ENCODE assay signal across 8 mouse cellular contexts in the genomic region with DNA sequence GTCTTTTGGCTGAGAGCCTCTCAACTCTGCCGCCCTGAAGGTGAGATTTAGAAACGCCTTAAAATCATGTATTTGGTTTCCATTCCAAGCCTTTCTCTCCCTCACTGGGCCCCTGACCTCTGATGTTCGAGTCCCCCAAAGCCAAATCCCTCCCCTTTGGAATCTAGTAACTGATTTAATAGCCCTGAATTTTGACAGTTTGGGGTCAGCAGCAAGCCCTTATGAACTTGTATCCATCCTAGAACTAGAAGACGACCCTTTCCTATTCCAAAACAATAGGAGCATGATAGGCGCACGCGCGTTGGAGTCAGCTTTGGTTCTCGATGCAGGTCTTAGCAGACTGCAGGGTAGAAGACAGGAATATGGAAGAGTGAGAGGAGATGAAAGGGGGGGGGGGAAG. TPM values are rescaled to one million over a fixed set of nuclear protein-coding genes. Genes with fewer than 3 reads are reported as not detected.
A peak's percentile ranks its signal among the peaks of the same experiment; 100 is the strongest.
DNase-seq lines count a peak whose midpoint lies in the region; ATAC-seq and TF ChIP-seq lines count a peak whose summit lies in the region.

No protein-coding gene starts in this region.

- H3K9me3 ChIP-seq in heart, embryonic 12.5 days (replicated peaks): no peaks in the 10 kb centered on the region
- no peaks in the 10 kb centered on the region for H3K9me3 ChIP-seq in heart, embryonic 15.5 days (replicated peaks)
- H3K9me3 ChIP-seq in limb, embryonic 10.5 days (replicated peaks): no peaks in the 10 kb centered on the region
- no peaks in the 10 kb centered on the region for H3K9me3 ChIP-seq in midbrain, embryonic 13.5 days

- no peaks in the 10 kb centered on the region for H3K36me3 ChIP-seq in heart, embryonic 12.5 days
- H3K36me3 ChIP-seq in heart, embryonic 15.5 days: no peaks in the 10 kb centered on the region
- no peaks in the 10 kb centered on the region for H3K36me3 ChIP-seq in limb, embryonic 10.5 days
- no peaks in the 10 kb centered on the region for H3K36me3 ChIP-seq in midbrain, embryonic 13.5 days

- H3K9ac ChIP-seq in heart, embryonic 12.5 days: peak overlapping the region; percentile 59
- H3K9ac ChIP-seq in heart, embryonic 15.5 days: peak overlapping the region; percentile 41; the same call in 1 of the 2 replicates
- H3K9ac ChIP-seq in midbrain, embryonic 13.5 days (replicated peaks): peak overlapping the region; percentile 84

- no peaks in the 10 kb centered on the region for H3K27me3 ChIP-seq in heart, embryonic 12.5 days (replicated peaks)
- no peaks in the 10 kb centered on the region for H3K27me3 ChIP-seq in heart, embryonic 15.5 days
- H3K27me3 ChIP-seq in limb, embryonic 10.5 days (ENCODE audit: low read depth, poor library complexity, severe bottlenecking): no peaks in the 10 kb centered on the region
- H3K27me3 ChIP-seq in midbrain, embryonic 13.5 days: no peaks in the 10 kb centered on the region

- no peak for TF ChIP-seq CTCF in brain, embryonic 14.5 days (IDR thresholded peaks at IDR 0.05; ENCODE audit: borderline replicate concordance, extremely low read depth, insufficient read depth, insufficient read length)

- WGBS in heart, embryonic 12.5 days: 3% methylated on average over 9 of the region's 9 CpGs
- 5% methylated on average over 9 of the region's 9 CpGs for WGBS in heart, embryonic 15.5 days
- 6% methylated on average over 9 of the region's 9 CpGs for WGBS in limb, embryonic 10.5 days
- WGBS in midbrain, embryonic 13.5 days: 8% methylated on average over 9 of the region's 9 CpGs

- peaks cover 41% of the 10 kb centered on the region for H3K4me1 ChIP-seq in heart, embryonic 12.5 days (replicated peaks)
- H3K4me1 ChIP-seq in heart, embryonic 15.5 days (replicated peaks): peaks cover 53% of the 10 kb centered on the region
- H3K4me1 ChIP-seq in limb, embryonic 10.5 days: peaks cover 29% of the 10 kb centered on the region
- H3K4me1 ChIP-seq in midbrain, embryonic 13.5 days (replicated peaks): peaks cover 27% of the 10 kb centered on the region

- peak overlapping the region; percentile 57 for H3K4me3 ChIP-seq in heart, embryonic 12.5 days
- peak overlapping the region; percentile 57 for H3K4me3 ChIP-seq in heart, embryonic 15.5 days
- peak overlapping the region; percentile 62 for H3K4me3 ChIP-seq in limb, embryonic 10.5 days
- peak overlapping the region; percentile 63 for H3K4me3 ChIP-seq in midbrain, embryonic 13.5 days (replicated peaks)

- no peak for TF ChIP-seq POLR2A in brain, embryonic 14.5 days (IDR thresholded peaks at IDR 0.05; ENCODE audit: borderline replicate concordance, extremely low read depth, insufficient read depth, insufficient read length, poor library complexity, severe bottlenecking)

- H3K27ac ChIP-seq in heart, embryonic 12.5 days (ENCODE audit: poor library complexity, severe bottlenecking): peak overlapping the region; percentile 91
- peak overlapping the region; percentile 93 for H3K27ac ChIP-seq in heart, embryonic 15.5 days
- peak overlapping the region; percentile 91 for H3K27ac ChIP-seq in limb, embryonic 10.5 days
- peak overlapping the region; percentile 94 for H3K27ac ChIP-seq in midbrain, embryonic 13.5 days

- DNase-seq in heart, adult 9 months (ENCODE audit: low spot score in 2 of 2): no peak
- peak; percentile 86 for DNase-seq in brain, embryonic 14.5 days (ENCODE audit: low read depth)
- peak; percentile 58 for DNase-seq in limb, embryonic 10.5 days (ENCODE audit: low spot score)
- no peak for DNase-seq in urinary bladder, postnatal 4 days (ENCODE audit: low spot score in 2 of 2)
- DNase-seq in frontal cortex, postnatal 25 days (ENCODE audit: low spot score in 2 of 2): no peak

- H3K4me2 ChIP-seq in heart, embryonic 12.5 days: peak overlapping the region; percentile 80
- H3K4me2 ChIP-seq in heart, embryonic 15.5 days: peak overlapping the region; percentile 69
- H3K4me2 ChIP-seq in midbrain, embryonic 13.5 days (replicated peaks): peak overlapping the region; percentile 72

- ATAC-seq in heart, embryonic 12.5 days (ENCODE audit: insufficient number of reproducible peaks, low FRiP score): peak; percentile 47
- ATAC-seq in heart, embryonic 15.5 days (replicated peaks; ENCODE audit: insufficient number of reproducible peaks, insufficient read depth, low FRiP score, low read depth): peak; percentile 12
- ATAC-seq in midbrain, embryonic 13.5 days: peak; percentile 77

RNA-seq across cellular contexts. Expression of a gene that starts 58.9 kb away (rescaled TPM):
- 48.6 and 48.8 TPM in 2 replicates for polyA plus RNA-seq in heart, embryonic 12.5 days (2016; fragmentation: Nextera tagmentation; extraction: Ambion mirVana)
- 16.8 and 25.1 TPM in 2 replicates for polyA plus RNA-seq in brain, embryonic 14.5 days (2012; rRNA removed)
- 50.5 and 58.4 TPM in 2 replicates for polyA plus RNA-seq in heart, embryonic 15.5 days (2015; fragmentation: Nextera tagmentation; extraction: Ambion mirVana)
- 27.5 and 32.6 TPM in 2 replicates for polyA plus RNA-seq in limb, embryonic 10.5 days (2016; fragmentation: Nextera tagmentation; extraction: Ambion mirVana)
- 53.9 and 58.6 TPM in 2 replicates for polyA plus RNA-seq in midbrain, embryonic 13.5 days (2015; fragmentation: Nextera tagmentation; extraction: Ambion mirVana)

Comparison
In these comparisons a context has a peak if more than half of its experiments do, and no peak if none do; other contexts are left out.
1. ATAC-seq: peak in every context shown above with its lines; median percentile 77 in midbrain, embryonic 13.5 days; 47 in heart, embryonic 12.5 days; 12 in heart, embryonic 15.5 days.
2. DNase-seq: peak in brain, embryonic 14.5 days (single experiment) and limb, embryonic 10.5 days (single experiment); none in heart, adult 9 months (0 of 2), urinary bladder, postnatal 4 days (0 of 2) and frontal cortex, postnatal 25 days (0 of 2).
3. Peak in every context shown above with its lines, with median percentiles within 50 percentile points of each other: H3K27ac ChIP-seq, H3K4me2 ChIP-seq, H3K4me3 ChIP-seq and H3K9ac ChIP-seq.